Mouse (Mus musculus) heart, adult 10 weeks (tissue): ENCODE results near the gene Olfr132. TPM values are rescaled to one million over a fixed set of nuclear protein-coding genes. Genes with fewer than 3 reads are reported as not detected.

Source experiments
- polyA plus RNA-seq: library from polyadenylated mRNA; stranded (reverse); fragments of 350-450 nt; fragmentation: Illumina TruSeq; extraction: RNeasy Lipid Tissue Mini Kit (QIAGEN cat#74804); gene quantifications from one replicate; pipeline ENCODE4 v1.2.3, GENCODE M21; 2014; ENCODE audit warnings: low read depth, low replicate concordance

Gene Olfr132
- polyA plus RNA-seq = not detected

DNA sequence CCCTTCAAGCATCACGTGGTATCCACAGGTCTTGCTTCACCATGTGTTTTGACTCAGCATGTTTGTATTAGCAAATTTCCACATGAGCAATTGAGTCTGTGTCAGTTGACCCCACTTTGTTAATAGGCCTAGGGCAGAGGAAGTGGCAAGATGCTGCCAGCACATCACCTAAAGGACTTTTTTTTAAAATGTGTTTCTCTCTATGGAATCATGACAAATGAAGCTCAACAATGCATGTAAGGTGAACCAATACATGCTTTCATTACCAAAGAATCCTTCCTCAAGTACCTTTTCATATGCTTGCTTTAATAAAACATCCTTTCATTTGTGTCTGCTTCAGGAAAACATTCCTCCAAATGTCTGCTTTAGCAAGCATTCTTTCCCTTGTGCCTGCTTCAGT, at the start of gene Olfr132:
Gene Olfr132, minus strand, starts transcription at position 101 of the 400 bp plus-strand sequence.

DNA sequence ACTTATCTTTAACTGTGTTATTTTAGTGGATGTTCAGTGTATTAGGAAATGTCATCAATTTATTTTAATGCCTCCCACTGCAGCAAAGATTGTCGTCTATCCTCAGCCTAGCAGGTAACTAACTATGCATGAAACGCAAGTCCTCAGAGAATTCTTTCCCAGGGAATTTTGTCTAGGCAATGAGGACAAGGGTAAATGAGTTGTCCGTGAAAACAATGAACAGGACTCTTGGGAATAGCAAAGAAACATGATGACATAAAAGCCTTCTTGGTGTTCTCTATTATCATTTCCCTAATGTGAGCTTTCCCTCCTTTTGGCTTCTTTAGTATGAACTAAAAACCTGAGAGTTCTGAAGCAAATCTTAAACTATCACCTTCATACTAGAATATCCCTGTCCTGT, 36.8 kb upstream of the Olfr132 start, which contains the start of gene Olfr134:
Gene Olfr134, plus strand, starts transcription at position 301 of the 400 bp plus-strand sequence.

DNA sequence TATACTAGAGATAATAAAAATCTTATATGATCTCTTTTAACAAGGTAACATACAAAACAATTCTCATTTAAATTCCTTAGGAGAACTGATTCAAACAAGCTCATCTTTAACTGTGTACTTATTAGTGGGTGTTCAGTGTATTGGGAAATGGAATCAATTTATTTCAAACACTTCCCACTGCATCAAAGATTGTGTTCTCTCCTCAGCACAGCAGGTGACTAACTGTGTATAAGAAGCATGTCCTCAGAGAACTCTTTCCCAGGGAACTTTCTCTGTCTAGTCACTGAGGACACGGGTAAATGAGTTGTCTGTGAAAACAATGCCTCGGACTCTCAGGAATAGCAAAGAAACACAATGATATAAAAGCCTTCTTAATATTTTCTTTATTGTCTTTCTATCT, 10.7 kb upstream of the Olfr132 start, which contains the start of gene Olfr133:
Gene Olfr133, plus strand, starts transcription at position 301 of the 400 bp plus-strand sequence.

DNA sequence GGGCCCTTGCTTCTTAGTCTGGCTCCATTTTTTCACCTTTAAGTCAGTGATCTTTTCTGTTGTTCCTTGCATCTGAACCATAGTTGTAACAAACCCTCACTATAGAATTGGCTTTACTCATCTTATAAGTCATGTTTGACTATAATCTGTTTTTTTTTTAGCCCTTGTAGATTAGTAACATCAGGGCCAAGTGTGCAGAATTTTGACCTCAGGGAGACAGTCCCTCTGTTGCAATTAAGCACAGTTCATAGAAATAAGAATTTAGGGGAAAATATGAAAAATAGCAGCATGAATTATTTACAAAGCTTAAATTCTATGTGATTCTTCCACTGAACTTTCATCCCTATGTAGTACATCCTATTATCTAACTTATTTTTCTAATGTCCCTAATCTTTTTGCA, 45.7 kb downstream of the Olfr132 start, which contains the start of gene Olfr131:
Gene Olfr131, minus strand, starts transcription at position 101 of the 400 bp plus-strand sequence.

Other genes with a start within 250 kb of the Olfr132 start
- not detected for gene Olfr127, start 234.1 kb downstream of the Olfr132 start, polyA plus RNA-seq
- not detected for gene Olfr128, start 214.0 kb downstream of the Olfr132 start, polyA plus RNA-seq
- not detected for gene Olfr761, start 181.4 kb downstream of the Olfr132 start, polyA plus RNA-seq
- not detected for gene Olfr129, start 74.4 kb downstream of the Olfr132 start, polyA plus RNA-seq
- gene Olfr130, start 70.6 kb downstream of the Olfr132 start, polyA plus RNA-seq = not detected
- not detected for gene Olfr131, start 45.8 kb downstream of the Olfr132 start, polyA plus RNA-seq
- gene Olfr133, start 10.8 kb upstream of the Olfr132 start, polyA plus RNA-seq = not detected
- not detected for gene Olfr134, start 36.9 kb upstream of the Olfr132 start, polyA plus RNA-seq
- gene Olfr135, start 69.8 kb upstream of the Olfr132 start, polyA plus RNA-seq = not detected
- not detected for gene Olfr138, start 126.5 kb upstream of the Olfr132 start, polyA plus RNA-seq
- gene Olfr137, start 173.0 kb upstream of the Olfr132 start, polyA plus RNA-seq = not detected
- not detected for gene Olfr136, start 195.3 kb upstream of the Olfr132 start, polyA plus RNA-seq